Mouse (Mus musculus) midbrain, embryonic 13.5 days (tissue): Measurements from ENCODE around the gene Slc6a17. TPM values are rescaled to one million over a fixed set of nuclear protein-coding genes. Genes with fewer than 3 reads are reported as not detected.

Source experiments
- ATAC-seq: fragments of 200-750 bp; cut with Nextera tagmentation; 2 replicates; pipeline ENCODE4 v1.8.0; 2017; ENCODE audit warnings: mild to moderate bottlenecking, moderate TSS enrichment, moderate library complexity
- H3K27ac ChIP-seq: fragments of 300-500 bp; sonication (generic); 2 replicates; pipeline ENCODE4 v1.5.1; 2015; ENCODE audit warnings: inconsistent platforms, mild to moderate bottlenecking, moderate library complexity
- H3K27me3 ChIP-seq: fragments of 300-500 bp; sonication (generic); 2 replicates; pipeline ENCODE4 v1.6.1; 2015; ENCODE audit warnings: mild to moderate bottlenecking, inconsistent platforms
- H3K36me3 ChIP-seq: fragments of 300-500 bp; sonication (generic); 2 replicates; pipeline ENCODE4 v1.6.1; 2015; ENCODE audit warnings: mild to moderate bottlenecking, inconsistent platforms
- H3K4me1 ChIP-seq: fragments of 300-500 bp; sonication (generic); replicated peaks from 2 replicates; pipeline ENCODE4 v1.6.1; 2015; ENCODE audit warnings: inconsistent platforms
- H3K4me2 ChIP-seq: fragments of 300-500 bp; sonication (generic); replicated peaks from 2 replicates; pipeline ENCODE4 v1.6.1; 2015; ENCODE audit warnings: moderate library complexity, mild to moderate bottlenecking, inconsistent platforms
- H3K4me3 ChIP-seq: fragments of 300-500 bp; sonication (generic); replicated peaks from 2 replicates; pipeline ENCODE4 v1.5.1; 2015; ENCODE audit warnings: mild to moderate bottlenecking, inconsistent platforms
- H3K9ac ChIP-seq: fragments of 300-500 bp; sonication (generic); replicated peaks from 2 replicates; pipeline ENCODE4 v1.6.1; 2015; ENCODE audit warnings: mild to moderate bottlenecking, inconsistent platforms
- H3K9me3 ChIP-seq: fragments of 300-500 bp; sonication (generic); 2 replicates; pipeline ENCODE4 v1.6.1; 2016; ENCODE audit warnings: mild to moderate bottlenecking, inconsistent platforms
- WGBS: fragments of 180-500 bp; shearing (Covaris S2); methylation state at CpG from one replicate; pipeline ENCODE4 v1.1.7; 2015; 5-methylcytosine and 5-hydroxymethylcytosine counted together
- polyA plus RNA-seq: library from polyadenylated mRNA; unstranded; fragments of >200 nt; fragmentation: Nextera tagmentation; extraction: Ambion mirVana; gene quantifications from 2 replicates; pipeline ENCODE4 v1.2.1, GENCODE M21; 2015

Slc6a17 gene
- 6.0 and 13.4 TPM in 2 replicates for polyA plus RNA-seq

DNA sequence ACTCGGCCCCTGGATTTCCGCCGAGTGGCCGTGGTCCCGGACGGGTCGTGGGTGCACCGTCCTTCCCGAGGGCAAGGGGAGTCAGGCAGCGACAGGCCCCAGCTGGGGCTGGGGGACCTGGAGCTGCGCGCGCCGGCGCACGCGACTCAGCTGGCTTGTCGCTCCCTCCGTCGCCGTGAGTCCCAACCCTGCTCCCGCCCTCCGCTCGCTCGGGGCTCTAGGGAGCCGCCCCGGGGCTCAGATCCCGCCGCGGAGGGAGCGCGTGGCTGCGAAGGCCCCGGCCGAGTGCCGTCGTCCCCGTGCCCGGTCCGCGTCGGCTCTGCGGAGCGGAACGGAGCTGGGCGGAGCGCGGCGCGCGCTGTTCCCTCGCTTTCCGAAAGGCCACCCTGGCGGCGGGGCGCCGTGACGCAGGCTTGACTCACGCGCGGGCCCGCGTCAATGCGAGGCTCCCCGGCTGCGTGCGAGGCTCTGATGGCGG lies at the start of gene Slc6a17:
TSS of gene Slc6a17 (minus strand) at position 388 of the 478 bp plus-strand sequence.
- Histone ChIP-seq H3K4me1 (peaks cover 26% of the 10 kb centered on the region), H3K36me3 (no peaks in the 10 kb centered on the region), H3K4me3 (peak within 1 kb of the TSS; percentile 57), H3K27ac (peak within 1 kb of the TSS; percentile 75), H3K4me2 (peak within 1 kb of the TSS; percentile 85), H3K27me3 (peaks cover 52% of the 10 kb centered on the region), H3K9me3 (no peaks in the 10 kb centered on the region), H3K9ac (peak within 1 kb of the TSS; percentile 66)
- WGBS: under 1% methylated on average over 68 of the region's 68 CpGs
- ATAC-seq: peak; percentile 83

DNA sequence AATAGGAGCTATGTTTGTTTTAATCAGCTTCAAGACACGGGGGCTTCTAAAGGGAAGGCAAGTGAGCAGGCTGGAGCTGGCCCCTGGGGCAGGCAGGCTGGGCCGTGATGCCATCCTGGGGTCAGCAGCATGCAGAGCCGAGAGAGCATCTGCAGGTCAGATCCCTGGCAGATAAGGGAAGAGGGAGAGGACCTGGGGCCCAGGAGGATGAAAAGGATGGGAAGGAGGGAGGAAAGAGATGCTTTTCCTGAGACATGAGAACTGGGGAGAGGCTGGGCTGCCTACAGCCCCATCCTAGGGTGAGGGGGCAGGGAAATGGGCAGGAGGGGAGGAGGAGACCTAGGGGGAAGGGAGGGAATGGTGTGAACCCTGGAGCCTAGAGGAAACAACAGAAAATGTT lies 47.5 kb upstream of the Slc6a17 start:
- no peak overlapping the region for H3K9ac ChIP-seq
- H3K27me3 ChIP-seq: no peaks in the 10 kb centered on the region
- no peak overlapping the region for H3K4me2 ChIP-seq
- WGBS: 42% methylated on average over 3 of the region's 3 CpGs
- no peak overlapping the region for H3K4me3 ChIP-seq
- H3K4me1 ChIP-seq: no peaks in the 10 kb centered on the region
- no peak overlapping the region for H3K27ac ChIP-seq
- no peaks in the 10 kb centered on the region for H3K9me3 ChIP-seq
- no peaks in the 10 kb centered on the region for H3K36me3 ChIP-seq
- no peak for ATAC-seq

DNA sequence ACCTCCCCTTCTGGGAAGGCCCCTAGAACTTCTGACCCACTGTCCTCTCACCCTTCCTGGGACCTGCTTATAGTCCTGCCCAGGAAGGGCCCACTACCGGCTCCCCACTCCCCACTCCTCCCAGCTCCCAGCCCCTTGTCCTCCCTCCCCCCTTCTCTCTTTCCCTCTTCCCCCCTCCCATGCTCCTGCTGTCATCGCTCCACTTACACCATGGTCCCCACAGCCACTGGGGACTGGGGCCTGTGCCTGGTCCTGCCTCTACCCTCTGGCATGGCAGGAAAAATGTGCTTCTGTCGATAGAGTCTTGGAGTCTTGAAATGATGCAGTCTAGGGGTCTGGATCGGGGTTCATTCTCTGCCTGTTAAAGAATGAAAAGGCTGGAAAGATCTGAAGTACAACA lies 46.1 kb upstream of the Slc6a17 start:
- Histone ChIP-seq H3K4me3 (no peak overlapping the region), H3K9me3 (no peaks in the 10 kb centered on the region), H3K27ac (no peak overlapping the region), H3K4me1 (no peaks in the 10 kb centered on the region), H3K27me3 (no peaks in the 10 kb centered on the region), H3K36me3 (no peaks in the 10 kb centered on the region), H3K4me2 (no peak overlapping the region), H3K9ac (no peak overlapping the region)
- 34% methylated on average over 4 of the region's 4 CpGs for WGBS
- no peak for ATAC-seq

DNA sequence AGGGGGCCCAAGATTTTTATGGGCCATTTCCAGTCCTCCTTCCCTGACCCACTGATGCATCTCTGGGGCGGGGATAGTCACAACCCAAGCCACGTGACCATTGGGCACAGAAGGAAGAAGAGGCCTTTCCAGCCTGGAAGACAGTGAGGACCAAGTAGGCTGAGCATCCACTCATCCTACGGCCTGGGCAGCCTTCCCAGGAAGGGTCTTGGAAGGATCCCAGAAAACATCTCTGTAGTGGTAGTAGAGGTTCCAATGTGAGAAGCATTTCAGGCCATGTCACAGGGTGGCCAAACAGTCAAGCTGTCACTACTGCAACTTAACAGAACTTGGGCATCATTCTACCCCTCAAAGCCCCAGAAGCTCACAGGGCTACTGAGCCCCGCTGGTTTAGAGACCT lies 44.8 kb upstream of the Slc6a17 start:
- Histone ChIP-seq H3K27me3 (no peaks in the 10 kb centered on the region), H3K9ac (no peak overlapping the region), H3K36me3 (no peaks in the 10 kb centered on the region), H3K9me3 (no peaks in the 10 kb centered on the region), H3K4me3 (no peak overlapping the region), H3K4me2 (no peak overlapping the region), H3K27ac (no peak overlapping the region), H3K4me1 (no peaks in the 10 kb centered on the region)
- WGBS: 82% methylated on average over 4 of the region's 4 CpGs
- ATAC-seq: no peak

DNA sequence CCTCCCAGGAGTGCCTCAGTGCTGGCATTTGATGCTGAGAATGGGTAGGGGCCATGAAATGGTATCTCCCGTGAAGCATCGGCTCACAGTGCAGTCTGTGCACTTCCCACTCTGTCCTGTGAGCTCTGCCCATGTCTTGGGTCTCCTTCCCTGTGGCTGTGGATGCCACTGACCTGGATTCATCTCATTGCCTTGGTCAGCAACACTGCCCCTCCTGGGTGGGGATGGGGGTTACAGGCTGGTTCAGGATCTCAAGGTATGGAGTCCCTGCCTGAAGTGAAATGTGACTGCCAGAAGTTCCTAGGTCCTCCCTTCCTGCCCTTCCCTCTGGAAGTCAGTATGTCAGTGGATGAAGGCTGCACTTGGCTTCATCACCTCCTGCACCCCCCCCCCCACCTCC lies 44.3 kb upstream of the Slc6a17 start:
- no peak overlapping the region for H3K4me3 ChIP-seq
- no peaks in the 10 kb centered on the region for H3K27me3 ChIP-seq
- no peaks in the 10 kb centered on the region for H3K36me3 ChIP-seq
- H3K4me2 ChIP-seq: no peak overlapping the region
- H3K9me3 ChIP-seq: no peaks in the 10 kb centered on the region
- ATAC-seq: no peak
- WGBS: 80% methylated on average over 2 of the region's 2 CpGs
- H3K4me1 ChIP-seq: no peaks in the 10 kb centered on the region
- H3K9ac ChIP-seq: no peak overlapping the region
- H3K27ac ChIP-seq: no peak overlapping the region

DNA sequence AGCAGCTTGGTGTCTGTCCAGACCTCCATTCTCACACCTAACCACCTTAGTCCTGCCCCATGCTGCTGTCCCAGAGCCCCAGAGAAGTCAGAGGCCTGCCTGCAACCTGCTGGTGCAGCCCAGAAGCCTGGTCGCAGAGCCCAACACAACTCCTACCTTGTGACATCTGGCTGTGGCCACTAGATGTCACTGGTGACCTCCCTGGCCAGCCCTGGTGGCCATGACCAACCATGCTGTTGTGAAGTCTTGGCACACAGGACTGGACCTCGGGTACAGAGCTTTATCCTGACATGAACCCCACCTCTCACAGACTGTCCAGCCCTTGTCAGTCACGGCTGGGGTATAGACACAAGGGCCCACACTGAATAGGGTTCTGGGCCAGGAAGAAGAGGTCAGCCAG lies 41.4 kb upstream of the Slc6a17 start:
- H3K27me3 ChIP-seq: no peaks in the 10 kb centered on the region
- no peak overlapping the region for H3K27ac ChIP-seq
- no peaks in the 10 kb centered on the region for H3K9me3 ChIP-seq
- 18% methylated on average over 3 of the region's 3 CpGs for WGBS
- peak; percentile 70 for ATAC-seq
- H3K4me3 ChIP-seq: no peak overlapping the region
- H3K36me3 ChIP-seq: no peaks in the 10 kb centered on the region
- no peak overlapping the region for H3K9ac ChIP-seq
- H3K4me1 ChIP-seq: no peaks in the 10 kb centered on the region
- no peak overlapping the region for H3K4me2 ChIP-seq

DNA sequence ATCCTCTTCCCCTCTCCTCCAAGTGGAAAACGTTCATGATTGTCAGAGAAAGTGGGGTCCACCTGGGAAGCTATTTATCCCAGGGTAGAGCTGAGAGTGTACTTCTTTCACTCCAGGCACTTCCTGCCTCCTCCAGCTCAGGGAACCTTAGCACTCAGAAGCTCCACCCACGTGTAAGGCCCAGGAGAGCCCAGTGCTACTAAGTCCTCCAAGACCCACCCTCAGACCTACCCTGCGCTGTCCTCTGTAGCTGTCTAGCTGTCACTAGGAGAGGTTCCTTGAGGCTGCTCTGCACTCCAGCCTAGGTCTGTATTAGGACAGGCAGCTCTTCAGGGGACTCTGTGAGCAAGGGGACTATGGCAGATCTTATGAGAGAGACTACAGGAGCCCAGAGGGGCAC lies 40.9 kb upstream of the Slc6a17 start:
- H3K27ac ChIP-seq: no peak overlapping the region
- H3K9ac ChIP-seq: no peak overlapping the region
- no peak overlapping the region for H3K4me2 ChIP-seq
- 30% methylated on average over 3 of the region's 3 CpGs for WGBS
- H3K36me3 ChIP-seq: no peaks in the 10 kb centered on the region
- no peaks in the 10 kb centered on the region for H3K9me3 ChIP-seq
- H3K27me3 ChIP-seq: no peaks in the 10 kb centered on the region
- ATAC-seq: peak; percentile 59
- no peaks in the 10 kb centered on the region for H3K4me1 ChIP-seq
- H3K4me3 ChIP-seq: no peak overlapping the region

DNA sequence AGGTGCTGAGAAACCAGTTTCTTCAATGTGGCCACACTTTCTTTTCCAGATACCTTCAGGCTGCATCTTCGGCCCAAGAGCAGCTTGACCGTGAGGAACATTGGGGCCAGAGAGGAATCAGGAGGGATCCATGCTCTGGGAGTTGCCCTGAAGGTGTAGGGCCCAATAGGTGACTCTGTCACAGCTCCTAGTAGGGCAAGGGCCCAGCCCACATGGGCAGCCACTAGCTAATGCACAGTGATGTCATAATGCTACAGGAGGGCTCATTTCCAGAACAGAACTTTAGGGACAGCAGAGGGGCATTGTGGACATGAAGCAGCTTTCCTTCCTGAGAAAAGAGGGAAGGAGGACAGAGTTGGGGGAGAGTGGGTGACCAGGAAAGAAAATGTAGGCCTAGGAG lies 37.0 kb upstream of the Slc6a17 start, which contains the start of gene Ubl4b:
TSS of gene Ubl4b (minus strand) at position 232 of the 400 bp plus-strand sequence.
- Histone ChIP-seq H3K36me3 (no peaks in the 10 kb centered on the region), H3K27me3 (no peaks in the 10 kb centered on the region), H3K4me3 (no peak within 1 kb of the TSS), H3K27ac (no peak within 1 kb of the TSS), H3K4me1 (no peaks in the 10 kb centered on the region), H3K9ac (no peak within 1 kb of the TSS), H3K4me2 (no peak within 1 kb of the TSS), H3K9me3 (no peaks in the 10 kb centered on the region)
- ATAC-seq: no peak
- 86% methylated on average over 2 of the region's 2 CpGs for WGBS

DNA sequence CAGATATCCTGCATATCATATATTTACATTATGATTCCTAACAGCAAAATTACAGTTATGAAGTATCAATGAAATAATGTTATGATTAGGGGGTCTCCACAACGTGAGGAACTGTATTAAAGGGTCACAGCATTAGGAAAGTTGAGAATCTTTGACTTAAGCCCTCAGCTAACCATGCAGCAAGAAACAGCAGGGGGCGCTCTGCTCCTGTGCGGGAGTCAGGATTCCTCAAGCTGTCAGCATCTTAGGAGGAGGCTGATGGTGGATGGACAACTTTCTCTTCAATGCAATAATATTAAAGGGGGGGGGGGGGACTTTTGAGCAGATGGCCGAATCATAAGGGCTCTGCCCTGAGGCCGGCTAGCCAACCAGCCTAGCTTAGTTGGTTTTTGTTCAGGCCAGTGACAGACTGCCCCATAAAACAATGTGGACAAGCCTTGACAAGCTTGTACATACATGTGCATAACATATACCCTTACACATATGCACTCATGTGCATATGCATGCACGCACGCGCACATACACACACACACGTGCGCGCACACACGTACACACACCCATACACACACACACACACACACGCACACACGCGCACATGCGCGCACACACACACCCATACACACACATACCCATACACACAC lies 32.7 kb upstream of the Slc6a17 start:
- no peaks in the 10 kb centered on the region for H3K27me3 ChIP-seq
- H3K9ac ChIP-seq: no peak overlapping the region
- no peaks in the 10 kb centered on the region for H3K36me3 ChIP-seq
- peak; percentile 36 for ATAC-seq
- no peak overlapping the region for H3K4me3 ChIP-seq
- no peak overlapping the region for H3K27ac ChIP-seq
- 72% methylated on average over 17 of the region's 17 CpGs for WGBS
- no peaks in the 10 kb centered on the region for H3K9me3 ChIP-seq
- H3K4me1 ChIP-seq: no peaks in the 10 kb centered on the region
- H3K4me2 ChIP-seq: no peak overlapping the region

DNA sequence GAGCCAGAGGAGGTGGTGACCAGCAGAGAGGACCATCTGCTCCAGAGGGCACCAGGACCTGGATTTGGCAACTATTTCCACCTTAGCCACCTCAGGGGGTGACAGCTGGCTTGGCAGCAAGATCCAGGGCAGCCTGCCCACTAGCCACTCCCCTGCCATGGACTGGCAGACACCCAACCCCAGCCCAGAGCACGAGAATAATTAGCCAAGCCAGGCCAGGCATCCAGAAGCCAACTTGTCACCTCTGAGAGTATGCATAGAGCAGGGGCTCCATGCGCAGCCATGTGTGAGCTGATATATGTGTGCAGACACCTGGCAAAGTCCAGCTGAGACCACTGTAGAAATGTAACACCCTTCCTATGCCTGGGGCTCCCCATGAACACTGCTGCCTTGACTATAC lies 29.1 kb upstream of the Slc6a17 start:
- Histone ChIP-seq H3K9me3 (no peaks in the 10 kb centered on the region), H3K9ac (no peak overlapping the region), H3K27me3 (no peaks in the 10 kb centered on the region), H3K4me2 (no peak overlapping the region), H3K4me1 (no peaks in the 10 kb centered on the region), H3K4me3 (no peak overlapping the region), H3K36me3 (no peaks in the 10 kb centered on the region), H3K27ac (no peak overlapping the region)
- peak; percentile 63 for ATAC-seq
- 73% methylated on average over 2 of the region's 2 CpGs for WGBS

DNA sequence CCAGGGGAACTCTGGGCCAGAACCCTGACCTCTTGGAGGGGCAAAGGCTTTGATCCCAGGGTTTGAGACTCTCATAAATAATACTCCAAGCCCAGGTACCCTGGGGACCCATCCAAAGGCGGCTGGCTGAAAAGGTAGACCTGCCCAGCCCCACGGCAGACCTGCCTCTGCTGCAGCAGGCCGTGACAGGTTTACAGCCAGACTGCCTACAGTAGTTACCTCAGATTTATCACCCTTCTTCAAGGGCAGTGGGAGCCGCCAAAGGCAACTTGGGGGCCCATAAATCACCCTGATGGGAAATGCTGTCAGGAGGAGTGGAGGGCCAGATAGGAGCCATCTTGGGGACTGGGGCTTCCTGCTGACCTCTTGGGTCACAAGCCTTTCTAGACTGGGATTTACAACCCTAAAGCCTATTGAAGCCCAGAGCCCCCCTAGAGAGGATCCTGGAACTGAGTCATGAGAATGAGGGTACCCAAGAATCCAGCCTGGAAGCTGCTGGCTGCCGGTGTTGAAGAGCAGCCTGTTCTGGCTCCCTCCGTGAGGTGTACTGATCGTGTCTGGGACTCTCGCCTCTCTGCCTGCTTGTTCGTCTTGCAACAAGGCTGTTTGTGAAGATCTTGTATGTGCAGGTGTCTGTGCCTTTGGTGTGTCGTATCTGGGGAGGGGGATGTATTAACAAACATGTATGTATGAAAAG lies 28.0 kb upstream of the Slc6a17 start:
- H3K4me2 ChIP-seq: no peak overlapping the region
- H3K9me3 ChIP-seq: no peaks in the 10 kb centered on the region
- no peak overlapping the region for H3K9ac ChIP-seq
- no peak for ATAC-seq
- H3K27ac ChIP-seq: no peak overlapping the region
- no peaks in the 10 kb centered on the region for H3K27me3 ChIP-seq
- no peak overlapping the region for H3K4me3 ChIP-seq
- 82% methylated on average over 10 of the region's 10 CpGs for WGBS
- no peaks in the 10 kb centered on the region for H3K36me3 ChIP-seq
- no peaks in the 10 kb centered on the region for H3K4me1 ChIP-seq

DNA sequence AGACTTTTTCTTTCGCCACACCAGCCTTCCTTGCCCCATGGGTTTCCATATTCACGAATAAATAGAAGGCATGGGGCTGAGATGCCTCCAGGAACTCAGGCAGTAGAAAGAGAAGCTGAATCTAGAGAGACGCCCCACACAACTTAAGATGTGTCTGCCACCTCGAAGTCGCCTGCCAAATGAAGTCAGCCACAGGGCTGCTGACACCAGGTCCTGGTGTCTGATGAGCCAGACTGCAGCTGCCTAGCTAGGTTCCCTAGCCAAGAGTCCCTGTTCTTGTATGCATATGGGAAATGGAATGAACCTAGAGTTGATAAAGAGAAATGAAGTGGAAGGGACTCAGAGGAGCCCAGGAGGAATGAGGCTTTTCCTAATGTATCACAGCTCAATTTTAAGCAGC lies 27.5 kb upstream of the Slc6a17 start:
- H3K9me3 ChIP-seq: no peaks in the 10 kb centered on the region
- no peaks in the 10 kb centered on the region for H3K36me3 ChIP-seq
- H3K4me2 ChIP-seq: no peak overlapping the region
- H3K4me1 ChIP-seq: no peaks in the 10 kb centered on the region
- 79% methylated on average over 5 of the region's 5 CpGs for WGBS
- H3K9ac ChIP-seq: no peak overlapping the region
- no peaks in the 10 kb centered on the region for H3K27me3 ChIP-seq
- H3K4me3 ChIP-seq: no peak overlapping the region
- H3K27ac ChIP-seq: no peak overlapping the region
- no peak for ATAC-seq
